Mouse (Mus musculus) thymus, adult 2 months (tissue): ENCODE data around the gene Fam186b. TPM values are rescaled to one million over a fixed set of nuclear protein-coding genes. Genes with fewer than 3 reads are reported as not detected.

Experiments
- DNase-seq: peaks from one replicate; pipeline ENCODE4 v3.0.0; 2021
- H3K27ac ChIP-seq: fragments of 200-500 bp; 2 replicates; pipeline ENCODE4 v1.5.1; 2012; ENCODE audit warnings: low read length, control low read depth; ENCODE audit not compliant: control insufficient read depth, insufficient read depth
- H3K27me3 ChIP-seq: fragments of 200-500 bp; 2 replicates; pipeline ENCODE4 v1.6.1; 2012; ENCODE audit warnings: mild to moderate bottlenecking, low read length, moderate library complexity, mixed read lengths; ENCODE audit not compliant: control insufficient read depth, insufficient read depth
- H3K36me3 ChIP-seq: fragments of 200-500 bp; 2 replicates; pipeline ENCODE4 v1.6.1; 2012; ENCODE audit warnings: mild to moderate bottlenecking, low read length, moderate library complexity; ENCODE audit not compliant: control insufficient read depth, insufficient read depth
- H3K4me1 ChIP-seq: fragments of 200-500 bp; replicated peaks from 2 replicates; pipeline ENCODE4 v1.6.1; 2012; ENCODE audit warnings: low read length; ENCODE audit not compliant: control insufficient read depth, insufficient read depth
- H3K4me3 ChIP-seq: fragments of 200-500 bp; 2 replicates; pipeline ENCODE4 v1.5.1; 2012; ENCODE audit warnings: mild to moderate bottlenecking, low read length, control low read depth, moderate library complexity; ENCODE audit not compliant: control insufficient read depth, insufficient read depth
- CTCF ChIP-seq: fragments of 200-500 bp; IDR thresholded peaks from 2 replicates; pipeline ENCODE4 v1.5.1; 2012; ENCODE audit warnings: mild to moderate bottlenecking, control low read depth, low read length, moderate library complexity, borderline replicate concordance; ENCODE audit not compliant: control insufficient read depth, poor library complexity, insufficient read depth; ENCODE audit errors: extremely low read depth
- POLR2A ChIP-seq: fragments of 200-500 bp; IDR thresholded peaks from 2 replicates; pipeline ENCODE4 v1.6.1; 2012; ENCODE audit warnings: mild to moderate bottlenecking, low read length, control low read depth, moderate library complexity; ENCODE audit not compliant: control insufficient read depth, poor library complexity, insufficient read depth; ENCODE audit errors: extremely low read depth
- whole genome bisulfite sequencing: fragments of 180-500 bp; shearing (Covaris S2); methylation state at CpG from one replicate; pipeline ENCODE4 v1.1.7; 2018; 5-methylcytosine and 5-hydroxymethylcytosine counted together
- polyA plus RNA-seq: library from polyadenylated mRNA; depleted of rRNA; stranded (reverse); fragments of >200 nt; gene quantifications from 2 replicates; pipeline ENCODE4 v1.2.3, GENCODE M21; 2012

Gene Fam186b
- polyA plus RNA-seq, 1 experiment = 0.11 TPM

DNA sequence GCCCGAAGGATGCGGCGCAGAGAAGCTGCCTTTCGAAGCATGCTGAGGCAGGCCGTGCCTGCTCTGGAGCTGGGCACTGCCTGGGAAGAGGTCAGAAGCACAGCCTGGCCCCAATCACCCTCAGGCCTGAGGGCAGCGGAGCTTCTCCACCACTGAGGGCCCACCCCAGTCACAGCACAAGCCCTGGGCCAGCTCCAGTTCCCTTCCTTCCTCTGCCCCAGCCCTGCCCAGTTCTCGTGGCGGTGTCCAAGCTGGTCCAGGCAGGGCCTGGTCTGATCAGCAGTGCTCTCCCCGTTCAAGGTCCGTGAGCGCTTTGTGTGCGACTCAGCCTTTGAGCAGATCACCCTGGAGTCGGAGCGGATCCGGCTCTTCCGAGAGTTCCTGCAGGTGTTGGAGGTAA is 19.2 kb upstream of the Fam186b start:
- no peaks in the 10 kb centered on the region for H3K4me1 ChIP-seq
- DNase-seq = no peak
- peaks cover 8% of the 10 kb centered on the region; the same call in 1 of the 2 replicates for H3K36me3 ChIP-seq
- H3K27ac ChIP-seq = no peak overlapping the region
- no peaks in the 10 kb centered on the region for H3K27me3 ChIP-seq
- 97% methylated on average over 16 of the region's 16 CpGs for WGBS
- TF ChIP-seq CTCF = no peak
- TF ChIP-seq POLR2A = no peak
- H3K4me3 ChIP-seq = no peak overlapping the region

DNA sequence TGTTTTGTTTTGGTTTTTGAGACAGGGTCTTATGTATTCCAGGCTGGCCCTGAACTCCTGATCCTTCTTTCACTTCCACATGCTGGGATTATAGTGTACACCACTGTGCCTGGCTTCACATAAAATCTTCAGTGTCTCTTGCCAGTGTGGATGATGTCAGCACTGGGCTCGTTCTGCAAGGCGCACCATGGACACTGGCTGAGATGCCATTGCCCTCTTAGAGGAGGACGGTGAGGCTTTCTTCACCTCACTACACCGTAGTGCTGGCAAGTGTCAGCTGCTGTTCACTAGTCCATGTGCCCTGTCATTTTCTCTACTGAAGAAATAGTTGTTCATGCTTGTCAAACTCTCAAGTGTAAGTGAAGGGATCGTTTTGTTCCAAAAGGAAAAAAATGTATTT is 14.9 kb upstream of the Fam186b start:
- H3K36me3 ChIP-seq = no peaks in the 10 kb centered on the region
- no peaks in the 10 kb centered on the region for H3K27me3 ChIP-seq
- TF ChIP-seq CTCF = no peak
- no peak for TF ChIP-seq POLR2A
- H3K4me1 ChIP-seq = no peaks in the 10 kb centered on the region
- WGBS = 97% methylated on average over 5 of the region's 5 CpGs
- DNase-seq = no peak
- no peak overlapping the region for H3K4me3 ChIP-seq
- no peak overlapping the region for H3K27ac ChIP-seq

- no peaks in the 10 kb centered on the region for H3K4me1 ChIP-seq
- 98% methylated on average over 9 of the region's 9 CpGs for WGBS
- no peak overlapping the region for H3K4me3 ChIP-seq
- H3K36me3 ChIP-seq = no peaks in the 10 kb centered on the region
- H3K27me3 ChIP-seq = no peaks in the 10 kb centered on the region
- no peak overlapping the region for H3K27ac ChIP-seq
- DNase-seq = no peak
- no peak for TF ChIP-seq POLR2A
- no peak for TF ChIP-seq CTCF
Measured at GRCm38 (mm10) chr15:99309549-99309948, 13.9 kb upstream of the Fam186b start.

GRCm38 (mm10) chr15:99307476-99307875 is 11.8 kb upstream of the Fam186b start:
- DNase-seq = no peak
- Histone ChIP-seq H3K36me3 (no peaks in the 10 kb centered on the region), H3K27ac (no peak overlapping the region), H3K4me3 (no peak overlapping the region), H3K4me1 (no peaks in the 10 kb centered on the region), H3K27me3 (no peaks in the 10 kb centered on the region)
- WGBS = 91% methylated on average over 9 of the region's 9 CpGs
- TF ChIP-seq CTCF (no peak), POLR2A (no peak)

DNA sequence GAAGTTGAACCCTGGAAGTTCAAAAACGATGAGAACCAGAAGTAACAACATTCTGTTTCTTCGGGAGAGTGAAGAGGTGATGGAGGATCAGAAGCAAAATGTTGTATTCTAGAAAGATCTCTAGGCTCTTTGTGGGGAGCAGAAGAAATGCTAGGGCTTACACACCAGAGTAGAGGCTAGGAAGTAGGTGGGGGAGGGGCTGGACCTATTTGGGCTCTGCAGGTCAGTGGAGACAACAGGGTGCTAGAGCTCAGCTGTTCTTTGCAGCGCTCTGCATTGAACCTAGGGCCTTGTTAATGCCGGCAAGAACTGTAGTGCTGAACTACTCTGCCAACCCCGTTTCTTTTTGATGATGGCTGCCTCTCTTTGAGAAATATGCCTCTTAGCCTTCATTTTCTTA is 525 bp upstream of the Fam186b start:
- no peak for DNase-seq
- H3K4me1 ChIP-seq = peaks cover 3% of the 10 kb centered on the region; the same call in 1 of the 2 replicates
- H3K27me3 ChIP-seq = no peaks in the 10 kb centered on the region
- H3K4me3 ChIP-seq = no peak overlapping the region
- no peaks in the 10 kb centered on the region for H3K36me3 ChIP-seq
- TF ChIP-seq CTCF = no peak
- TF ChIP-seq POLR2A = no peak
- WGBS = 55% methylated on average over 5 of the region's 5 CpGs
- no peak overlapping the region for H3K27ac ChIP-seq

DNA sequence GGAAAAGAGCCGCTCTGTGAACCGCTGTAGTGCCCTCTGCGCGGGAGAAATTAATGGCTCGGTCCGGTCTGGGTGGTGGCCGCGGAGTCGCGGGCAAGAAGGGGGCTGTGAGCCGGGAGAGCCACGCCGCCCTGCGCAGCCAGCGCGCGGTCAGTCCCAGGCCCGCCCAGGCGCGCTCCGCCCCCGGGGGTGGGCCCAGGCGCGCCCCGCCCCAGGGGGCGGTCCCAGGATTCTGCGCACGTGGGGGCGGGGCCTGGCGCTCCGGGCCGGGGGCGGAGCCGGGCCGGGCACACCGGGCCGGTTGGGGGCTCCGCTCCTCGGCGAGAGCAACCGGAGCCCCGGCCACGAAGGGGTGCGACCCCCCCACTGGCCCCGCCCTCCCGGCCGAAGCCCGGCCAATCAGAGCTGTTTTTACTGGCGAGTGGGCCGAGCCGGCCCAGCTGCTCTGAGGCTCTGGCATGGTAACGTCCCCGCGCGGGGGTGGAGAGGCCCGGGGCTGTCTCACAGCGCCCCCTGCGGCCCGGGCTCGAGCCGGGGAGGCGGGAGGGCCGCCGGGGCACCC is 794 bp downstream of the Fam186b start, which contains the start of gene Prpf40b:
Gene Prpf40b, plus strand, starts transcription at position 275 of the 562 bp plus-strand sequence.
- peak within 1 kb of the TSS; percentile 52 for H3K4me3 ChIP-seq
- 1% methylated on average over 62 of the region's 64 CpGs for WGBS
- no peaks in the 10 kb centered on the region for H3K27me3 ChIP-seq
- no peak within 1 kb of the TSS for H3K27ac ChIP-seq
- TF ChIP-seq CTCF = peak; percentile 75; the same call in 1 of the 2 replicates
- TF ChIP-seq POLR2A = peak; percentile 48; the same call in 1 of the 2 replicates
- no peaks in the 10 kb centered on the region for H3K36me3 ChIP-seq
- peaks cover 3% of the 10 kb centered on the region; the same call in 1 of the 2 replicates for H3K4me1 ChIP-seq
- DNase-seq = peak; percentile 86
